Mouse (Mus musculus) lung, embryonic 16.5 days (tissue): ENCODE measurements at regions not wholly inside any gene's neighbourhood (a gene's known extent, or its start where the extent isn't known, plus 50 kb on each side); places are given as distances from the start of the nearest gene placed in this dataset.

ENCODE experiments used
- ATAC-seq: fragments of 200-750 bp; cut with Nextera tagmentation; 2 replicates; pipeline ENCODE4 v1.8.0; 2017; ENCODE audit warnings: low read depth, mild to moderate bottlenecking, moderate library complexity
- H3K27ac ChIP-seq: fragments of 300-500 bp; sonication (generic); 2 replicates; pipeline ENCODE4 v1.5.1; 2014; ENCODE audit warnings: mild to moderate bottlenecking, control low read depth, low read length
- H3K27me3 ChIP-seq: fragments of 300-500 bp; sonication (generic); 2 replicates; pipeline ENCODE4 v1.6.1; 2014; ENCODE audit warnings: low read depth, low read length, mixed read lengths; ENCODE audit not compliant: control insufficient read depth, insufficient read depth
- H3K36me3 ChIP-seq: fragments of 300-500 bp; sonication (generic); 2 replicates; pipeline ENCODE4 v1.6.1; 2014; ENCODE audit warnings: low read length; ENCODE audit not compliant: control insufficient read depth, insufficient read depth
- H3K4me1 ChIP-seq: fragments of 300-500 bp; sonication (generic); replicated peaks from 2 replicates; pipeline ENCODE4 v1.6.1; 2014; ENCODE audit warnings: low read length, mixed read lengths; ENCODE audit not compliant: control insufficient read depth, insufficient read depth
- H3K4me2 ChIP-seq: fragments of 300-500 bp; sonication (generic); 2 replicates; pipeline ENCODE4 v1.6.1; 2014; ENCODE audit warnings: low read depth, low read length, control low read depth
- H3K4me3 ChIP-seq: fragments of 300-500 bp; sonication (generic); 2 replicates; pipeline ENCODE4 v1.5.1; 2014; ENCODE audit warnings: mild to moderate bottlenecking, low read length, control low read depth
- H3K9ac ChIP-seq: fragments of 300-500 bp; sonication (generic); 2 replicates; pipeline ENCODE4 v1.6.1; 2014; ENCODE audit warnings: low read length, control low read depth
- H3K9me3 ChIP-seq: fragments of 300-500 bp; sonication (generic); 2 replicates; pipeline ENCODE4 v1.6.1; 2016; ENCODE audit warnings: low read length; ENCODE audit not compliant: control insufficient read depth
- WGBS: fragments of 180-500 bp; shearing (Covaris S2); extraction: QIAGEN DNeasy Blood & Tissue Kit; methylation state at CpG from one replicate; pipeline ENCODE4 v1.1.7; 2014; 5-methylcytosine and 5-hydroxymethylcytosine counted together

DNA sequence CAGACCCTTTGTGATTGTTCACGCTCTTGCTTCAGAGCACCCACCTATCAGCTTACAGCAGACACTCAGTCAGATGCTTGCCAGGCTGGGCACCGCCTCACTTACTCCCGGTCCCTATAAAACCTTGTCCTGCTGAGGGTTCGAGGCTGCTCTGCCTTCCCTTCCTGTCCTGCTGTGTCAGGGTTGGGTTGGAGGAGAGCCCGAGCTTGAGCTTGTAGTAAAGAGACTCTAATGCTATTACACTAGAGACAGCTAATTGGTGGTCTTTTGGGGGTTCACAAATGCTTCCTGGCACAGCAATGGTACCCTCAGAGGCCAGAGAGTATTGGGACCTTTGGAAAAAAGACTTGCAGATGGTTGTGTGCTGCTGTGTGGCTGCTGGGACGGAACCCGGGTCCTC is 55.6 kb upstream of the Kctd3 start:
- H3K36me3 ChIP-seq, result no peaks in the 10 kb centered on the region
- H3K4me2 ChIP-seq, result no peak overlapping the region
- no peak overlapping the region for H3K9ac ChIP-seq
- no peaks in the 10 kb centered on the region for H3K4me1 ChIP-seq
- no peak overlapping the region for H3K4me3 ChIP-seq
- H3K9me3 ChIP-seq, result no peaks in the 10 kb centered on the region
- no peak for ATAC-seq
- no peak overlapping the region for H3K27ac ChIP-seq
- WGBS, result 81% methylated on average over 7 of the region's 7 CpGs
- H3K27me3 ChIP-seq, result no peaks in the 10 kb centered on the region
